Mouse (Mus musculus) left cerebral cortex, adult 11 months (tissue): ENCODE data around the gene Tbc1d23.
"Not testable (repeated sequence)": the region's sequence is repeated elsewhere in the genome, so short reads cannot be mapped to it uniquely, and the experiment has no call there.

Experiments used
- DNase-seq: peaks from one replicate; pipeline ENCODE4 v3.0.0; 2022; ENCODE audit warnings: low spot score

Tbc1d23 gene

GRCm38 (mm10) chr16:57231089-57231936 is at the start of gene Tbc1d23:
Tbc1d23 (minus strand) TSS chr16:57231504.
- DNase-seq: peak; percentile 97

GRCm38 (mm10) chr16:57280221-57281217 is 49.2 kb upstream of the Tbc1d23 start:
- DNase-seq: no peak

- DNase-seq: no peak
Measured at GRCm38 (mm10) chr16:57278976-57279626, 47.8 kb upstream of the Tbc1d23 start.

GRCm38 (mm10) chr16:57269751-57270150 is 38.4 kb upstream of the Tbc1d23 start:
- no peak for DNase-seq

- peak; percentile 51 for DNase-seq
Measured at GRCm38 (mm10) chr16:57268058-57268841, 36.9 kb upstream of the Tbc1d23 start.

GRCm38 (mm10) chr16:57267068-57267467 is 35.8 kb upstream of the Tbc1d23 start:
- no peak for DNase-seq

GRCm38 (mm10) chr16:57260152-57260551 is 28.8 kb upstream of the Tbc1d23 start:
- DNase-seq: no peak

- DNase-seq: no peak
Measured at GRCm38 (mm10) chr16:57259356-57260083, 28.2 kb upstream of the Tbc1d23 start.

- DNase-seq: no peak
Measured at GRCm38 (mm10) chr16:57251589-57252421, 20.5 kb upstream of the Tbc1d23 start.

- DNase-seq: no peak
Measured at GRCm38 (mm10) chr16:57250991-57251390, 19.7 kb upstream of the Tbc1d23 start.

GRCm38 (mm10) chr16:57247464-57247863 is 16.2 kb upstream of the Tbc1d23 start:
- no peak for DNase-seq

GRCm38 (mm10) chr16:57246596-57246995 is 15.3 kb upstream of the Tbc1d23 start:
- no peak for DNase-seq

GRCm38 (mm10) chr16:57243858-57244248 is 12.5 kb upstream of the Tbc1d23 start:
- DNase-seq: peak; percentile 42

- DNase-seq: no peak
Measured at GRCm38 (mm10) chr16:57243205-57243857, 12.0 kb upstream of the Tbc1d23 start.

GRCm38 (mm10) chr16:57242857-57243204 is 11.5 kb upstream of the Tbc1d23 start:
- no peak for DNase-seq

GRCm38 (mm10) chr16:57235871-57236510 is 4.7 kb upstream of the Tbc1d23 start:
- no peak for DNase-seq

- DNase-seq: not testable (repeated sequence)
Measured at GRCm38 (mm10) chr16:57231937-57232310, 620 bp upstream of the Tbc1d23 start.

GRCm38 (mm10) chr16:57226444-57226843 is 4.9 kb downstream of the Tbc1d23 start:
- DNase-seq: no peak

GRCm38 (mm10) chr16:57220361-57220760 is 10.9 kb downstream of the Tbc1d23 start:
- DNase-seq: no peak
